10 mouse cellular contexts compared by ENCODE assay signal in genomic region chr3:89318971-89319590, GRCm38 (mm10). TPM values are rescaled to one million over a fixed set of nuclear protein-coding genes. Genes with fewer than 3 reads are reported as not detected.
DNase-seq lines count a peak whose midpoint lies in the region; ATAC-seq lines count a peak whose summit lies in the region.
"Had no signal": no experiment of that assay in that cellular context is flagged by ENCODE, and none has a peak within 500 bp of the region (broad histone marks: within the 10 kb centered on the region; RNA-seq: fewer than 3 reads in every experiment).

No protein-coding gene starts in this region.

- WGBS in lung, embryonic 15.5 days, result 18% methylated on average over 21 of the region's 21 CpGs
- 7% methylated on average over 21 of the region's 21 CpGs for WGBS in forebrain, embryonic 16.5 days
- 14% methylated on average over 21 of the region's 21 CpGs for WGBS in limb, embryonic 15.5 days
- 15% methylated on average over 21 of the region's 21 CpGs for WGBS in stomach, embryonic 14.5 days

- no peak for DNase-seq in lung, adult 18-20 months
- no peak for DNase-seq in layer of hippocampus, postnatal 10 days (ENCODE audit: low spot score in 2 of 2)
- DNase-seq in cerebellum, postnatal 4 days (ENCODE audit: low spot score in 2 of 2), result no peak
- DNase-seq in gastrocnemius, postnatal 25 days, result no peak
- DNase-seq: kidney, postnatal 25 days had no signal

- no peaks in the 10 kb centered on the region for H3K9me3 ChIP-seq in lung, embryonic 15.5 days
- H3K9me3 ChIP-seq in forebrain, embryonic 16.5 days (ENCODE audit: control insufficient read depth, low read length), result no peaks in the 10 kb centered on the region
- H3K9me3 ChIP-seq in limb, embryonic 15.5 days, result no peaks in the 10 kb centered on the region
- no peaks in the 10 kb centered on the region for H3K9me3 ChIP-seq in stomach, embryonic 14.5 days (ENCODE audit: control insufficient read depth, low read depth, low read length)

- no peaks in the 10 kb centered on the region for H3K36me3 ChIP-seq in lung, embryonic 15.5 days
- H3K36me3 ChIP-seq in forebrain, embryonic 16.5 days (ENCODE audit: control insufficient read depth, insufficient read depth), result no peaks in the 10 kb centered on the region
- H3K36me3 ChIP-seq in limb, embryonic 15.5 days, result no peaks in the 10 kb centered on the region
- no peaks in the 10 kb centered on the region for H3K36me3 ChIP-seq in stomach, embryonic 14.5 days (ENCODE audit: control insufficient read depth, insufficient read depth, low read length)

- H3K27ac ChIP-seq in lung, embryonic 15.5 days, result no peak overlapping the region
- H3K27ac ChIP-seq in forebrain, embryonic 16.5 days (ENCODE audit: low read length), result peak overlapping the region; percentile 83
- H3K27ac ChIP-seq in limb, embryonic 15.5 days, result peak overlapping the region; percentile 55; the same call in 1 of the 2 replicates
- no peak overlapping the region for H3K27ac ChIP-seq in stomach, embryonic 14.5 days (ENCODE audit: low read length)

- H3K4me1 ChIP-seq in lung, embryonic 15.5 days, result peaks cover 66% of the 10 kb centered on the region
- H3K4me1 ChIP-seq in forebrain, embryonic 16.5 days (replicated peaks; ENCODE audit: control insufficient read depth, insufficient read depth, low read length), result peaks cover 67% of the 10 kb centered on the region
- peaks cover 77% of the 10 kb centered on the region for H3K4me1 ChIP-seq in limb, embryonic 15.5 days
- peaks cover 59% of the 10 kb centered on the region for H3K4me1 ChIP-seq in stomach, embryonic 14.5 days (ENCODE audit: control insufficient read depth, insufficient read depth, low read length)

- H3K9ac ChIP-seq in lung, embryonic 15.5 days, result peak overlapping the region; percentile 43
- peak overlapping the region; percentile 60; the same call in 1 of the 2 replicates for H3K9ac ChIP-seq in forebrain, embryonic 16.5 days (replicated peaks; ENCODE audit: low read depth, low read length)
- H3K9ac ChIP-seq in limb, embryonic 15.5 days, result 0 out of 2 replicates have a peak overlapping the region, but pooled peaks have one; percentile 29
- H3K9ac ChIP-seq in stomach, embryonic 14.5 days (replicated peaks; ENCODE audit: low read depth, low read length), result peak overlapping the region; percentile 38; the same call in 1 of the 2 replicates

- peak overlapping the region; percentile 55 for H3K4me3 ChIP-seq in lung, embryonic 15.5 days
- peak overlapping the region; percentile 52 for H3K4me3 ChIP-seq in forebrain, embryonic 16.5 days (replicated peaks; ENCODE audit: low read length)
- peak overlapping the region; percentile 72 for H3K4me3 ChIP-seq in limb, embryonic 15.5 days
- peak overlapping the region; percentile 52 for H3K4me3 ChIP-seq in stomach, embryonic 14.5 days (ENCODE audit: low read depth, low read length)

- H3K27me3 ChIP-seq in lung, embryonic 15.5 days, result peaks cover 61% of the 10 kb centered on the region
- peaks cover 21% of the 10 kb centered on the region for H3K27me3 ChIP-seq in forebrain, embryonic 16.5 days (replicated peaks; ENCODE audit: control insufficient read depth, insufficient read depth, low read length)
- H3K27me3 ChIP-seq in limb, embryonic 15.5 days, result peaks cover 33% of the 10 kb centered on the region
- peaks cover 15% of the 10 kb centered on the region; the same call in 1 of the 2 replicates for H3K27me3 ChIP-seq in stomach, embryonic 14.5 days (ENCODE audit: control insufficient read depth, insufficient read depth, low read length)

- ATAC-seq in lung, embryonic 15.5 days (ENCODE audit: borderline replicate concordance, extremely low read depth, low FRiP score, low TSS enrichment), result no peak
- no peak for ATAC-seq in forebrain, embryonic 16.5 days
- no peak for ATAC-seq in limb, embryonic 15.5 days (ENCODE audit: insufficient number of reproducible peaks, low FRiP score, low TSS enrichment, low read depth)
- no peak for ATAC-seq in stomach, embryonic 14.5 days (ENCODE audit: insufficient number of reproducible peaks, insufficient read depth, low FRiP score, low read depth)

- H3K4me2 ChIP-seq in lung, embryonic 15.5 days, result peak overlapping the region; percentile 97
- peak overlapping the region; percentile 86 for H3K4me2 ChIP-seq in forebrain, embryonic 16.5 days (ENCODE audit: low read length)
- peak overlapping the region; percentile 98 for H3K4me2 ChIP-seq in limb, embryonic 15.5 days
- peak overlapping the region; percentile 89 for H3K4me2 ChIP-seq in stomach, embryonic 14.5 days (replicated peaks; ENCODE audit: low read depth, low read length)

RNA-seq across cellular contexts. Expression of gene Efna3, which starts 3.7 kb away (rescaled TPM):
- 5.8 and 6.0 TPM in 2 replicates for polyA plus RNA-seq in lung, embryonic 15.5 days (2015; fragmentation: Nextera tagmentation; extraction: Ambion mirVana)
- polyA plus RNA-seq in forebrain, embryonic 16.5 days (2015; fragmentation: Nextera tagmentation; extraction: Ambion mirVana), result 55.3 and 55.8 TPM in 2 replicates
- 57.9 and 59.2 TPM in 2 replicates for polyA plus RNA-seq in limb, embryonic 15.5 days (2015; fragmentation: Nextera tagmentation; extraction: Ambion mirVana)
- polyA plus RNA-seq in stomach, embryonic 14.5 days (2014; fragmentation: Nextera tagmentation; extraction: Ambion mirVana), result 10.9 and 11.6 TPM in 2 replicates
- total RNA-seq in layer of hippocampus, postnatal 10 days (2021), result 10 to 100 TPM; 59.9 to 63.1 TPM
- not detected for total RNA-seq in gastrocnemius, postnatal 25 days (2021)
- total RNA-seq: common myeloid progenitor, adult 5-6 weeks had no signal

RNA-seq across cellular contexts. Expression of gene Efna4, which starts 18.7 kb away (rescaled TPM):
- 29.0 and 29.9 TPM in 2 replicates for polyA plus RNA-seq in lung, embryonic 15.5 days (2015; fragmentation: Nextera tagmentation; extraction: Ambion mirVana)
- 14.1 and 16.7 TPM in 2 replicates for polyA plus RNA-seq in forebrain, embryonic 16.5 days (2015; fragmentation: Nextera tagmentation; extraction: Ambion mirVana)
- 30.4 and 34.4 TPM in 2 replicates for polyA plus RNA-seq in limb, embryonic 15.5 days (2015; fragmentation: Nextera tagmentation; extraction: Ambion mirVana)
- polyA plus RNA-seq in stomach, embryonic 14.5 days (2014; fragmentation: Nextera tagmentation; extraction: Ambion mirVana), result 24.0 and 25.3 TPM in 2 replicates
- 1 to 10 TPM; 2.7 to 3.4 TPM for total RNA-seq in layer of hippocampus, postnatal 10 days (2021)
- under 1 TPM in 1 of 2 experiments, not detected in 1; 0.38 TPM for total RNA-seq in gastrocnemius, postnatal 25 days (2021)

RNA-seq across cellular contexts. Expression of gene Adam15, which starts 30.7 kb away (rescaled TPM):
- polyA plus RNA-seq in lung, embryonic 15.5 days (2015; fragmentation: Nextera tagmentation; extraction: Ambion mirVana), result 61.5 and 63.0 TPM in 2 replicates
- polyA plus RNA-seq in forebrain, embryonic 16.5 days (2015; fragmentation: Nextera tagmentation; extraction: Ambion mirVana), result 40.4 and 55.2 TPM in 2 replicates
- polyA plus RNA-seq in limb, embryonic 15.5 days (2015; fragmentation: Nextera tagmentation; extraction: Ambion mirVana), result 94.4 and 106 TPM in 2 replicates
- polyA plus RNA-seq in stomach, embryonic 14.5 days (2014; fragmentation: Nextera tagmentation; extraction: Ambion mirVana), result 27.9 and 28.5 TPM in 2 replicates
- 100 to 1,000 TPM; 102 to 105 TPM for total RNA-seq in layer of hippocampus, postnatal 10 days (2021)
- total RNA-seq in gastrocnemius, postnatal 25 days (2021), result 10 to 100 TPM; 21.9 to 24.6 TPM

RNA-seq across cellular contexts. Expression of gene Efna1, which starts 38.1 kb away (rescaled TPM):
- polyA plus RNA-seq in lung, embryonic 15.5 days (2015; fragmentation: Nextera tagmentation; extraction: Ambion mirVana), result 89.7 and 94.5 TPM in 2 replicates
- polyA plus RNA-seq in forebrain, embryonic 16.5 days (2015; fragmentation: Nextera tagmentation; extraction: Ambion mirVana), result 8.3 and 9.5 TPM in 2 replicates
- 59.6 and 64.2 TPM in 2 replicates for polyA plus RNA-seq in limb, embryonic 15.5 days (2015; fragmentation: Nextera tagmentation; extraction: Ambion mirVana)
- polyA plus RNA-seq in stomach, embryonic 14.5 days (2014; fragmentation: Nextera tagmentation; extraction: Ambion mirVana), result 39.3 and 45.0 TPM in 2 replicates
- total RNA-seq in layer of hippocampus, postnatal 10 days (2021), result 1 to 10 TPM; 6.4 to 7.2 TPM
- total RNA-seq in gastrocnemius, postnatal 25 days (2021), result 10 to 100 TPM; 10.2 to 12.8 TPM
- total RNA-seq: common myeloid progenitor, adult 5-6 weeks had no signal

RNA-seq across cellular contexts. Expression of gene Dcst2, which starts 42.7 kb away (rescaled TPM):
- 0.11 and 0.19 TPM in 2 replicates for polyA plus RNA-seq in lung, embryonic 15.5 days (2015; fragmentation: Nextera tagmentation; extraction: Ambion mirVana)
- 0.27 TPM in 1 of 2 replicates, not detected in the other for polyA plus RNA-seq in forebrain, embryonic 16.5 days (2015; fragmentation: Nextera tagmentation; extraction: Ambion mirVana)
- 0.20 and 0.23 TPM in 2 replicates for polyA plus RNA-seq in limb, embryonic 15.5 days (2015; fragmentation: Nextera tagmentation; extraction: Ambion mirVana)
- 0.18 and 0.42 TPM in 2 replicates for polyA plus RNA-seq in stomach, embryonic 14.5 days (2014; fragmentation: Nextera tagmentation; extraction: Ambion mirVana)
- under 1 TPM; 0.51 to 0.71 TPM for total RNA-seq in layer of hippocampus, postnatal 10 days (2021)
- total RNA-seq in gastrocnemius, postnatal 25 days (2021), result not detected
- total RNA-seq: common myeloid progenitor, adult 5-6 weeks had no signal

Comparison
In these comparisons a context has a peak if more than half of its experiments do, and no peak if none do; other contexts are left out.
1. H3K27ac ChIP-seq: peak in forebrain, embryonic 16.5 days (single experiment) and limb, embryonic 15.5 days (single experiment); none in lung, embryonic 15.5 days (single experiment) and stomach, embryonic 14.5 days (single experiment).
2. Peak in every context shown above with its lines, with median percentiles within 50 percentile points of each other: H3K4me2 ChIP-seq, H3K4me3 ChIP-seq and H3K9ac ChIP-seq.